Mouse (Mus musculus) ES-Bruce4 (cell line): ENCODE data around the gene Gli2.

Experiments
- CTCF ChIP-seq: IDR thresholded peaks from one replicate; pipeline ENCODE4 v1.8.1; 2011; ENCODE audit warnings: low read depth, low read length
- EP300 ChIP-seq: IDR thresholded peaks from 2 replicates; pipeline ENCODE4 v1.6.1; 2011; ENCODE audit warnings: low read depth, low read length; ENCODE audit not compliant: insufficient read depth
- POLR2A ChIP-seq: IDR thresholded peaks from one replicate; pipeline ENCODE4 v1.8.1; 2011; ENCODE audit warnings: low read length; ENCODE audit not compliant: insufficient read depth

- TF ChIP-seq CTCF (no peak), POLR2A (no peak), EP300 (no peak)
These were observed 149.7 kb downstream of the Gli2 start for GRCm38 (mm10) chr1:118903742-118904141.
